Mouse (Mus musculus) monocyte, adult 2 months (primary cell): ENCODE results near the gene Nkiras2.
"Not testable (repeated sequence)": the region's sequence is repeated elsewhere in the genome, so short reads cannot be mapped to it uniquely, and the experiment has no call there.

Source experiments
- DNase-seq, 2 experiments: peaks; one replicate each; pipeline ENCODE4 v3.0.0; 2022; ENCODE audit warnings: low spot score in 2 of 2, low read depth in 1 of 2

Nkiras2 gene

GRCm38 (mm10) chr11:100618761-100619484 is at the start of gene Nkiras2:
Gene Nkiras2 (plus strand): TSS chr11:100619244.
- DNase-seq: peak; percentile 42 to 46

GRCm38 (mm10) chr11:100569789-100570188 is 49.3 kb upstream of the Nkiras2 start:
- no peak for DNase-seq

DNA sequence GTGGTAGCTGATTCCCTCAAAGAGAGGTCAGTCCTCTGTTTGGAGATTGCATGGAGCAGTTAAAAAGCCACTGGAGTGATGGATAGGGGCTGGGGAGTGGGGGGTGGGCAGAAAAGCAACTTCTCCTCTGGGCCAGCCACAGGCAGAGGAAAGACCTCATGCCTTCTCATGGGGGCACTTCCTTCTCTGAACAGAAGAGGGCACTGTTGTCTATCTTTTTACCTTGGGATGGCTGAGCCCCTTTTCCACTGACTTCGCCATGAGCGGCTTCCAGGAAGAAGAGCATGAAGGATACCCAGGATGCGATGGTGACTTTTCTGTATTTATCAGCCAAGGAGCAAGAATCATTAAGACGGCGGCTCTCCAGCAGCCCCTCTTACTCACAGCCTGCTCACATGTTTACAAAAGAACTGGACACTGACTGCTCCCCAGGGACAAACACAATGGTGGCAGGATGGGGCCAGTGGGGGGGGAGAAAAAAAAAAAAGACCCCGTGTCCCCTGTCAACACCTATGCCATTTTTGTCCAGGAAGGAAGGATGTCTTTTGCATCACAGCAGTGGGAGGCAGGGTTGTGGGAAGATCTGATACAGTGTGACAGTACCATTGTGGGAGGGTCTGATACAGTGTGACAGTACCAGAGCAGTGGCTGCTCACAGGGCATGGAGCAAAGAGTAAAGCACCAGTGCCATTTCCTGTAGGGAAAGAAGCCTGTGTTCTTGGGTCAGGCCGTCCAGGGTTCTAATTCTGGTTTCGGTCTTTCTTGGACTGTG is 48.4 kb upstream of the Nkiras2 start:
- DNase-seq: peak; percentile 34 to 40

DNA sequence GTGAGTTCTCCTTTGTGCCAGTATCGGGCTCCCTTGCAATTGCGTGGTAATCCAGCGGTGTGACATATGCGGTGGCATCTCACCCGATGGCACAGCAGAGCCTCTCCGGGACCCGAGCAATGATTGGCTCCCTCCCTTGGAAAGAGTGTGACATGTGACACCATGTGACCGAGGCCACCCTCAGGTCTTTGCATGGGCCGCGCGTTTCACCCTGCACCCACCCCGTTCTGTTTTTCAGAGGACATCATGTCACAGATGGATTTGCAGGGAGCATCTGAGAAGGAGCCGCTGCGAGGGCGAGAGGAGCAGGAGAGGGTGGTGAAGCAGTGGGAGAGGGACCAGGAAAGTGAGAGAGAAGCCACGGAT is 47.9 kb upstream of the Nkiras2 start:
- no peak for DNase-seq

DNA sequence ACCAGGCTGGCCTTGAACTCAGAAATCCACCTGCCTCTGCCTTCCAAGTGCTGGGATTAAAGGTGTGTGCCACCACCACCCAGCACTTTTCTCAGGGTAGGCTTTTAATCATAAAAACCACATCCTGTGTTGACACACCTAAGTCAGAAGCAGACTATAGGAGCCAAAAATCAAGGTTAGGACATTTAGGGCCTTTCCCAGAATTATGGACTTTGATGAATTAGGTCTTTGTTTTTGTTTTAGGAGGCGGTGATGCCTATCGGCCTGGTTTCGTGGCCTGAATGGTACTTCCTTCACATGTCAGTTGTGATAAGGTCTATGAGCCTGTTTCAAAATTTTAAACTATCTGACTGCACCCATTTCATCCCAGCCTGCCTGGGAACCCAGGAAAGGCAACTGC is 44.9 kb upstream of the Nkiras2 start:
- no peak for DNase-seq

DNA sequence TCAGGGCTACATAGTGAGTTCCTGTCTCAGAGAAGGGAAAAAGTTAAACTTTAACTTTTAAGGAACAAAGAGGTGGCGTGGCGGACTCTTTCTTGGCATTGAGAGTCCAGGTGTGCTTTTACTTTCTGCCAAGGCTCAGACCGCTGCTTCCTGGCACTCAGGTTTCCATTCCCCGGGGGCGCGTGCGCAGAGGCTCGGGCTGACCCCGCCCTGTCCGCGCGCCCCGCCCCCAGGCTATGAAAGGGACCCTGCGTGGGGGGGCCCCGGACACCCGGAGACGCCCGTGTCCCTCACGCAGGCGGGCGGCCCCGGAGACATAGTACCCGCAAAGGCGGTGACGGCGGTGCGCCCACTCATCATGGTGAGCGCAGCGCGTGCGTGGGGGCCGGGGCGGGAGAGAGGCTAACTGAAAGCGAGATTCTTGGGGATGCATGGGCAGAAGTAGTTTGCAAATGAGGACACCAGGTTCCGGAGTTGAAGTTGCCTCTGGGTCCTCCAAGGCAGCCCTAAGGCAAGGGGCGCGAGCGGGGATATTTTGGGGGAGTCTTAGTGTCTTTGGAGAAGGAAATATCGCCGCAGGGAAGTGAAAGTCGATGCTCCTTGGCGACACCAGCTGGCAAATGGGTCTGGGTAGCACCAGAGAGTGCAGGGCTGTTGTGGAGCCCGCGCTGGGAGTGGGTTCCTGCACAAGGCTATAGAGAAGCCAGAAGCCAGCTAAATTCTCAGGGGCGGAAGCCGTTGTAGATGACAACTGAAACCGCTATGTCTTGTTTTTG is 44.1 kb upstream of the Nkiras2 start, which contains the start of gene Cnp:
Gene Cnp, plus strand, starts transcription at position 197 of the 776 bp plus-strand sequence.
- DNase-seq: peak; percentile 18 to 30

DNA sequence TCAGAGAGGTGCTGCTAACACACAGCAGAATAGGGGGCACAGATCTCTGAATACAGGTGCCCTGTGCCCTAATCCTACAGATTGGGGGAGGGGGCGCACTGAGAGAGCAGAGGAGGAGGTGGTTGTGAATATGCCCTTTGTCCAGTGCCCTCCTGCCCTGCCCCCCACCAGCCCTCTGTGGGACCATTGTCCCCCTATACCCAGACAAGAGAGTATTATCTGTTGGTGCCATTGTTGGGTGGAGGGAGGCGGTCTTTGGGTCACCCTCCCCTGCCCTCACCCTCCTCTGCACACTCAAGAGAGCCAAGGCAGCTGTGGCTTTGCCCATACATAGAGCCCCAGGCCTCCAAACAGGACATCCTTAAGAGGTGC is 43.6 kb upstream of the Nkiras2 start:
- no peak for DNase-seq

DNA sequence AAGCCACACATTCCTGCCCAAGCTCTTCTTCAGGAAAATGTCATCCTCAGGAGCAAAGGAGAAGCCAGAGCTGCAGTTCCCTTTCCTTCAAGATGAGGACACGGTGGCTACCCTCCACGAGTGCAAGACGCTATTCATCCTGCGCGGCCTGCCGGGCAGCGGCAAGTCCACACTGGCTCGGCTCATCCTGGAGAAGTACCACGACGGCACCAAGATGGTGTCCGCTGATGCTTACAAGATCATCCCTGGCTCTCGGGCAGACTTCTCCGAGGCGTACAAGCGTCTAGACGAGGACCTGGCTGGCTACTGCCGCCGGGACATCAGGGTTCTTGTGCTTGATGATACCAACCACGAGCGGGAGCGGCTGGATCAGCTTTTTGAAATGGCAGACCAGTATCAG is 42.8 kb upstream of the Nkiras2 start:
- DNase-seq: no peak

DNA sequence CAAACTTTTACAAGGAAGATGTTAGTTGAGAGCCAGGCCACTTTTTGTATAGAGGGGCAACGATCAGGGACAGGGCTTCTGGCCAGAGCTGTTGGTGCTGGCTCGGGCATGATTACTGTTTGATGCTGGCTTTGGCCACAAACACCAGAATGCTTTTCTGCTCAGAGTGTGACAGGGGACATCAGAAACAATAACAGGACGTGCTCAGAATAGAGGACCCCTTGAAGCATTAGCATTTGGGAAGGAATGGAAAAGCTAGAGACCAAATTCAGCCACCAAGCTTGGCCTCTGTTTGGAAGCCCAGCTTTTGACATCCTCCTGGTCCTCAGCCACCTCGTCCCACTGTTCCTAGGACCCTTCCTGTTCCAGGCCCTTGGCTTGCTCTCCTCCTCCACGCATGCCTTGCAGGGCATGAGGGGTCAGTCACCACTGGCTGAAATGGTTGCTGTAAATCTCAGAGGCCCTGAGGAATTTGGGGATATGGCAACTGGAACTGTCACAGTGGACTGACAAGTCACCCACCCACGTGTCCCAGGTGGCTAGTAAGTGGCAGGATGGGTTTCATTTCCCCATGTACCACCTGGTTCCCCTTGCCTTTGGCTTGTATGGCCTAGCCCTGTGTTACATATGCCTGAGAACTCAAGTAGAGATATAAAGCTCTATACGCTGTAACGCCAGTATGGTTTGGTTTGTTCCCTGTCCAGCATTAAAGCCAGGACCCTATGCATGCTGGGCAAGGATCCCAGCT is 41.0 kb upstream of the Nkiras2 start:
- no peak for DNase-seq

DNA sequence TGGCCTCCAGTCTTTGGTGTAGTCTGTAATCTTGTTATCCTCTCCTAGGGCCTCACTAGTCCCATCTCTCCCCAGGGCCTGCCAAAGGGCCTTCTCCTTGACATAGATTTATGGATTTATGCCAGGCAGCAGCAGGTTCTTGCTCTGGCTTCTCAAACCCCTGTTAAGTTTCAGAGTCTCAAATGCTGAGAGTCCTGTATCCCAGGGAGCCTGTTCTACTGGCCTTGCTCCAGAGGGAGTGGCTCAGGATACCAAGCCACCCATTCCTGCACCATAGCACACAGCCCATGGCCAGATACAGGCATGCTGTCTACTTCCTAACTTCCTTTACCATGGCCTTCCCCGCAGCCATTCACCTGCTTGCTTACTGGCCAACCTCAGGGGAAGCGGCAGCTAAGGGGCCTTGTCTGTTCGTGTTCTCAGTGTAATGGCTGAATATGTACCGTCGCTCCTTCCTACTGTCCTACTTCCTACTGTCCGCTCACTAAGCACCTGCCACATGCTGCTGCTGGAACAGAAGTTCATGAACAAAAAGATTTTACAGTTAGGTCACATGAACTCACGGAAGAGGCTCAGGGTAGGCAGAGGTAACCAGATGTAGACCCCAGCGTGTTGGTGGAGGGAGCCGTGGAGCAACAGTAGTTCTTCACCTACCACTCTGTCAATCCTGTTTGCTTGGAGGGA is 39.8 kb upstream of the Nkiras2 start:
- DNase-seq: no peak

DNA sequence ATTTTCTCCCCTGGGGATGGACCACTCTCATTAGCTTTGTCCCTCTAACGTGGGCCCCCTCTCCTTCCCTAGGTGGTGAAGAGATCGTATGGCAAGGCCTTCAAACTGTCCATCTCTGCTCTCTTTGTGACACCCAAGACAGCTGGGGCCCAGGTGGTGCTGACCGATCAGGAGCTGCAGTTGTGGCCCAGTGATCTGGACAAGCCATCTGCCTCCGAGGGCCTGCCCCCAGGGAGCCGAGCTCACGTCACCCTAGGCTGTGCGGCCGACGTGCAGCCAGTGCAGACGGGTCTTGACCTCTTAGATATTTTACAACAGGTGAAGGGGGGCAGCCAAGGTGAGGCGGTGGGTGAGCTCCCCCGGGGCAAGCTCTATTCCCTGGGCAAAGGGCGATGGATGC is 38.8 kb upstream of the Nkiras2 start:
- DNase-seq: no peak

- DNase-seq: no peak
These were observed 37.3 kb upstream of the Nkiras2 start for GRCm38 (mm10) chr11:100581756-100582155.

- DNase-seq: not testable (repeated sequence)
These were observed 36.6 kb upstream of the Nkiras2 start for GRCm38 (mm10) chr11:100582413-100582812.

DNA sequence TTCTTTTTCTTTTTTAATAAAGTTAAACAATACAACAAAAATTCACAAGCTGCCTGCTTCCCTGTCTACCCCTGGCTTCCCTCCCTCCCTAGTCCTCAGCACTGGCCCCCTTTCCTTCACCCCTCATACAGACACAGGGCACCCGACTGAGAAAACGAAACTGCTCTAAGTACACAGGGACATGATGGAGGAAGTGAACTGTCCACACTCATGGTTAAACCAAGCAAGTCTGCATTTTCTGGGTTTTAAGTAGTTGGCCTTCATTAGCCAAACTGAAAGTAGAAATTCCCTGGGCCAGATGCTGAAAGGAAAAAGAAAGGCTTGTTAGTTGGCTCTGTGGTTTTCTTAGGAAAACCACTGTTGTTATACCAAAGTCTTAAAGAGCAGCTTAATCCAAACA is 36.2 kb upstream of the Nkiras2 start:
- DNase-seq: no peak

- DNase-seq: no peak
These were observed 34.5 kb upstream of the Nkiras2 start for GRCm38 (mm10) chr11:100584561-100584961.

GRCm38 (mm10) chr11:100585148-100585547 is 33.9 kb upstream of the Nkiras2 start:
- DNase-seq: no peak

DNA sequence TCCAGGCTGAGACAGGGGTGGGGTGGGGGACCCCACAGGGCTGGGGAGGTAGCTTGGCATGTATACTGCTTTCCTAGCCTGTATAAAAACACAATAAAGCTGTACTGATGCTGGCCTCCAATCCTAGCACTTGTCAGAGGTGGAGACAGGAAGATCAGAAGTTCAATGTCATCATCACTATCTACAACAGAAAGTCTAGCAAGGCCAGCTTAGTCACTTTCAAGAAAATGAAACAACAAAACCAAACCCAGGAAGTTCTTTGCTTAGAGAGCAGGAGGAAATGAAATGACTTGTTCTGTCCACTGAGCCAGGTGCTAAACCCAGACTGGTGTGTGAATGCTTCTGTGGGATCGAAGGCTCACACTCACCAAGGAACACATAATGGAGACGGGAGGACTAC is 30.6 kb upstream of the Nkiras2 start:
- no peak for DNase-seq

- DNase-seq: no peak
These were observed 26.5 kb upstream of the Nkiras2 start for GRCm38 (mm10) chr11:100592346-100593046.

GRCm38 (mm10) chr11:100594608-100595007 is 24.4 kb upstream of the Nkiras2 start:
- no peak for DNase-seq

DNA sequence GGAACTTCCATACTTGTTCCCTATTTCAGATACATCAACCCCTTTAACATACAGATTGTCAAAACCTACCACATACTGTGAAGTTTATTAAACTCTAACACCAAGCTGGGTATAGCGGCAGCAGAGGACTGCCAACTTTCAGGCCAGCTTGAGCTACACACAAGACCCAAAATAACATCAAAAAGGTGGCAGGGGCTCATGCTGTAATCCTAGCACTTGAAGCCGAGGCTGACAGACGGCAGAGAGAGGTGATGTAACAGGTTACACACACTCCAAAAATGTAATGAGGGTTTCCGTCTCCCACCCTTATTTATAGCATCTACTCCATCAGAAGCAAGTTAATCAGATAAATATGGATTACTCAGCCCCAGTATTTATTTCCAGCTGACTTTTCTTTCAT is 23.5 kb upstream of the Nkiras2 start:
- DNase-seq: no peak
